Mouse (Mus musculus) bone marrow, adult 2 months (tissue): ENCODE data around the gene Mex3b. TPM values are rescaled to one million over a fixed set of nuclear protein-coding genes. Genes with fewer than 3 reads are reported as not detected.

Experiments
- H3K27ac ChIP-seq: fragments of 200-500 bp; 2 replicates; pipeline ENCODE4 v1.5.1; 2012; ENCODE audit warnings: low read depth, mild to moderate bottlenecking, control low read depth, inconsistent platforms, low read length; ENCODE audit not compliant: control insufficient read depth, poor library complexity, insufficient read depth
- H3K4me1 ChIP-seq: fragments of 200-500 bp; 2 replicates; pipeline ENCODE4 v1.6.1; 2011; ENCODE audit warnings: low read length; ENCODE audit not compliant: control insufficient read depth, insufficient read depth
- H3K4me3 ChIP-seq: fragments of 200-500 bp; replicated peaks from 2 replicates; pipeline ENCODE3; 2011; ENCODE audit warnings: mild to moderate bottlenecking, low read depth, low read length, control low read depth; ENCODE audit not compliant: control insufficient read depth
- CTCF ChIP-seq: fragments of 200-500 bp; IDR thresholded peaks from 2 replicates; pipeline ENCODE4 v1.5.1; 2011; ENCODE audit warnings: low read length, control low read depth; ENCODE audit not compliant: control insufficient read depth, insufficient read depth
- POLR2A ChIP-seq: fragments of 200-500 bp; IDR thresholded peaks from 2 replicates; pipeline ENCODE4 v1.6.1; 2011; ENCODE audit warnings: low read depth, mild to moderate bottlenecking, control low read depth, low read length, borderline replicate concordance; ENCODE audit not compliant: control insufficient read depth
- WGBS: fragments of 180-500 bp; shearing (Covaris S2); methylation state at CpG from one replicate; pipeline ENCODE4 v1.1.7; 2018; 5-methylcytosine and 5-hydroxymethylcytosine counted together
- polyA plus RNA-seq: library from polyadenylated mRNA; stranded (reverse); fragments of >200 nt; gene quantifications from 2 replicates; pipeline ENCODE4 v1.2.4, GENCODE M21; 2011; ENCODE audit warnings: low replicate concordance; ENCODE audit not compliant: missing spikeins, insufficient read depth, insufficient read length

Mex3b gene
- polyA plus RNA-seq, 1 experiment: 2.4 TPM

DNA sequence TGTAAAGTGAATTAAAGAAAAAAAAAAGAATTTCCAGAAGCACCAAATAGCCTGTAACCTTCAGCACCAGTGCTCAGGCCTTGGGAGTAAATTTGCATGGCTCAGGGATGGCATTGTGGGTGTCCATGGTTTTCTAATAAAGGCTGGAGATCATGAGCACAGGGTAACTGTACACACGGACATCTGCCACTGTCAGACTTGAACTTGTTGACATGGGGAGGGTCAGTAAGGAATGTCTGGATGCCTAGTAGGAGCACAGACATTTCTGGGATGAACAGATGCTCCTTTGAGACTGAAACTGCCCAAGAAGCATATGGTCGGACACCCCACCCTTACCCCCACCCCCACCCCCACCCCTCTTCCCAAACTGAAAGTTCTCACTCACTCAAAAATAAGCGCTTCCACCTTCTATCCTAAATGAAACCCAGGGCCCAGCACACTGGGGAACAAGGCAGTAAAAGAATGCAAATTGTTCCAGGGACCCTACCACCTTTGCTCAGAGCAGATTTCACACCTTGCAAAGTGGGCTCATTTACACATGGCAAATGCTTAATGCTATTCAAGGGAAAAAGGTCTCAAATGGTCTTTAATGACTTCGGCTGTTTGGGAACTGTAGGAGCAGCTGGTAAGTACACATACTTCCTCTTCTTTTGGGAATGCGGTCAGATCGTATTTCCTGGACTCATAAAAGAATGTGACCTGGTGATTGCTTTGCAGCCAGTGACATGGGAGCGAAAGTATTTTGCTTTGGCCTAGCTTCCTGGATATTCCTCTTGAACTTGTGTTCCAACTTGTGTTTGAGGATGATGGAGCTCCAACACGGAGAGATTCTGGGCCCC lies 32.5 kb downstream of the Mex3b start:
- H3K4me3 ChIP-seq: no peak overlapping the region
- H3K27ac ChIP-seq: no peak overlapping the region
- no peak for TF ChIP-seq POLR2A
- TF ChIP-seq CTCF: no peak
- H3K4me1 ChIP-seq: no peaks in the 10 kb centered on the region
- 67% methylated on average over 8 of the region's 8 CpGs for WGBS

DNA sequence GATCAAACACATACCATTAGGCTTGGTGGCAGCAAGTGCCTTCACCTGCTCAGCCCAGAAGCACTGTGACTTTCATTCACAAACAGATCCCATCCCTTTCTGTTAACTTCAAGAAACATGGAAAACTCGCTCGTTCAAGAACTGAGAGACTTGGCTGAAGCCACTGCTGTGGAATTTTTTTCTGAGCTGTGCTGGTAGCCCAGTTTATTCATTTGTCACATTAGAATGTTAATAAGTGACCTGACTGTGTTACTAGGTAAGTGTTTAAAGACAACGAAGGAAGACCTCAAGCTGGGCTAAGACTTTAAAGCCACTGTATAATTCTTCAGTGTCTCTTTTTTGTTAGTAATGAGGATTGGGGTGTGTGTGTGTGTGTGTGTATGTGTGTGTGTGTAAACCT lies 35.9 kb downstream of the Mex3b start:
- 82% methylated on average over 3 of the region's 3 CpGs for WGBS
- no peak overlapping the region for H3K27ac ChIP-seq
- no peaks in the 10 kb centered on the region for H3K4me1 ChIP-seq
- no peak for TF ChIP-seq CTCF
- no peak for TF ChIP-seq POLR2A
- H3K4me3 ChIP-seq: no peak overlapping the region

DNA sequence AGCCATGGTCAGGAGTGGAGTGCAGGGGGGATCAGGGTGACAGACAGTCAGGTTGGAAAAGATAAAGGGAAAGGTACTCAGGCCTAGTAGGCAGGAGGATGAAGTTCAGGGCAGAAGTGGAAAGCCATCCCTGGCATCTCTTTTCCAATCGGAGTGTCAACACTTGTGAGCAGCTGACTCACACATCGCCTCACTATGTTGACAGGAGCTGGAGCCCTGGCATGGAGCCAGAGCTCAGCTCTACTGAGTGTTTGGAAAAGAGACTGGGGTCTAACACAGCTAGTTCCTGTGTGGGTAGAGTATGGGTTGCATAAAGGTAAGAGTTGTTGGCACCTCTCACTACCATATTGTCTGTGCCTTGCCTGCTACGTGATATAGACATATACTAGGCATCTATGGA lies 38.4 kb downstream of the Mex3b start:
- H3K27ac ChIP-seq: no peak overlapping the region
- no peaks in the 10 kb centered on the region for H3K4me1 ChIP-seq
- no peak for TF ChIP-seq POLR2A
- no peak for TF ChIP-seq CTCF
- H3K4me3 ChIP-seq: no peak overlapping the region
- WGBS: 88% methylated on average over 3 of the region's 3 CpGs

DNA sequence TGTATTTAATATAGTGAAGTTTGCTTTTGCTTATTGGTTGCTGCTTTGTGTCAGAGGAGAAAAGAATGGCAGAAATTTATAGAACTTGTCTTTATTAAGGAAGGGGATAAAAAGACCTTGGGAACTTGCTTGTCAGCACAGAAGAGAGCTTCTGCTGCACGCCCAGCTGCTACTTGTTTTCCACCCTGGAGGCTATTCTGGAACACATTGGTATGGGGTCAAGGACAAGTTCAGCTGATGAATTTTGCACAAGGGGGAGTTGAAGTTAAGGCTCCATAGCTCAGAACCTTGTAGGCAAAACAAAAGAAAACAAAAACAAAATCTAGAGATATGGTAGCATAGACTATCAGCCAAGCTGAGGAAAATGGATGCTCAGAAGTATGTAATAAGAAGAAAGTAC lies 39.9 kb downstream of the Mex3b start:
- Histone ChIP-seq H3K4me3 (no peak overlapping the region), H3K27ac (no peak overlapping the region), H3K4me1 (no peaks in the 10 kb centered on the region)
- 77% methylated on average over 1 of the region's 1 CpGs for WGBS
- no peak for TF ChIP-seq POLR2A
- TF ChIP-seq CTCF: no peak

DNA sequence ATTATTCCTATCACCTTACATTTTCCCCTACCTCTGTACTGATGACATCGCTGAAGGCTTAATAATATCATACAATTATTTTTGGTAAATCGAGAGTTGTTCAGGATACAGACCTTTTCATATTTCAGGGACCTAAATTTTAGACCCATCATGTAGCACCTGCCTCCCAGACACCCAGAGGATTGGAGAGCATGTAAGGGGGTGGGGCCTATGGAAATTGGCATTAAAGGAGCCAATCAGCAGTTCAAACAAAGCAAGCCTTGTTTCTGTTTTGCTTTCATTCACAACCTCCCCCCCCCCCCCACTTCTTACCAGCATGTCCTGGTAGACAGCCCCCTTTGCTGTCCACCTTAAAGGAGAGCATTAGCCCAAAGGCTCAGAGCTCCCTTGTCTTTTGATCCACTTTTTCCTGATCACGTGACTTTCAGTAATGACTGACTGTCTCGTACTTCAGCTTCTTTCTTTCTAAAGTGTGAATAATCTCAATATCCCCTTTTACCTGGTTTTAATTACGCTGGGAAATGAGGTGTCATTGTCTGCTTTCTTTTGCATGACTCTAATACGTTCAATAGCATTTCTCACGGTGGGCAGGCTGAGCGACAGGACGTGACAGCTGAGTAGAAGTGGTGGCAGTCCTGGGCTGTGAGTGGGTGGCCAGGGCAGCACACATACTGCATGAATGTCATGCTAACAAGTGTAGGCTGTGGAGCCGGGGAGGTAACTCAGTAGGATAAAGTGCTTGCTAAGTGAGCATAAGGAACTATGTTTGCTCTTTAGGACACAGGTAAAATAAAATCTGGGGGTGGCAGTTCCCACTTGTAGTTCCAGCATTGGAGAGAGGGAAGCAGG lies 43.6 kb downstream of the Mex3b start:
- no peak overlapping the region for H3K4me3 ChIP-seq
- no peak for TF ChIP-seq POLR2A
- no peak for TF ChIP-seq CTCF
- H3K27ac ChIP-seq: no peak overlapping the region
- WGBS: 74% methylated on average over 10 of the region's 10 CpGs
- H3K4me1 ChIP-seq: no peaks in the 10 kb centered on the region

DNA sequence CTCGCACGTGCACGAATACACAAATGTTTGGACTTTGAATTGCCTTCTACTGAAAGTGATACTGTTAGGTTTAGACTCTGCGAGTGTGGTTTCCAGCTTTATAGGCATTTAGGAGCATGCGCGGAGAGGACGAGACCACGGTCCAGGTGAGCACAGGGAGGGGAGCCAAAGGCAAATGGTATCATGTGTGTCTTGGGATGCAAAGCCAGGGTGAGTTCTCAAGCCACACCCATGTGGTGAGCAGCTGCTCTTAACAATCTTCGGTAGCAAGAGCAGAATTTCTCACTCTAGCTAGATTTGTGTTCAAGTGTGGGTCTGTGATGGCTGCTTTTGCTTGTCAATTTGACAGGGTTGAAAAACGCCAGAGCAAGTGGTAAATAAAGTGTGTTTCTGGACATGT lies 44.4 kb downstream of the Mex3b start:
- H3K4me1 ChIP-seq: no peaks in the 10 kb centered on the region
- TF ChIP-seq CTCF (no peak), POLR2A (no peak)
- H3K27ac ChIP-seq: no peak overlapping the region
- 83% methylated on average over 10 of the region's 10 CpGs for WGBS
- H3K4me3 ChIP-seq: no peak overlapping the region

DNA sequence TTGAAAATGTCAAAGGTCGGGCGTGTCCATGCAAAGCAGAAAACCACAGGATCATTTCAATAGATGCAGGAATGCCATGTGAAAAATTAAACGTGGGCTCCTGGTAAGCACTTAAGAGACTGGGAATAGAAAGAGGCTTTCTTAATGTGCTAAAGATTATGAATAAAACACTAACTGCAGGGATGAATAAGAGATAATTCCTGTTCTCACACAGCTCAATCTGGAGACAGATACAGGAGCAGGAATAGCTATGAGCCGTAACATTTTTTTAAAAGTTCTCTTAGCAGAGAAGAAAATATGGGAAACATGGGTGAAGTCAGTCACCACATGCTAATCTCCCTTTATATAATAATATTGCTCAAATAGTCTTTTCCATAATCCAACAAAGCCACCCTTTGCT lies 47.2 kb downstream of the Mex3b start:
- Histone ChIP-seq H3K27ac (no peak overlapping the region), H3K4me3 (no peak overlapping the region), H3K4me1 (no peaks in the 10 kb centered on the region)
- 58% methylated on average over 4 of the region's 4 CpGs for WGBS
- TF ChIP-seq POLR2A (no peak), CTCF (no peak)

Other genes with a start within 250 kb of the Mex3b start
- not detected in 2 replicates for gene Saxo2, start 218.8 kb upstream of the Mex3b start, polyA plus RNA-seq
- gene Efl1, start 218.7 kb upstream of the Mex3b start, polyA plus RNA-seq: 2.6 and 6.8 TPM in 2 replicates